Mouse (Mus musculus) MEL (cell line): Measurements from ENCODE around the gene Mov10l1. TPM values are rescaled to one million over a fixed set of nuclear protein-coding genes. Genes with fewer than 3 reads are reported as not detected.

ENCODE experiments used
- DNase-seq: peaks from one replicate; pipeline ENCODE4 v3.0.0; 2011; ENCODE audit warnings: low read depth, low spot score
- H3K27ac ChIP-seq: 2 replicates; pipeline ENCODE4 v1.5.1; 2012; ENCODE audit warnings: low read depth, mild to moderate bottlenecking, control low read depth, low read length, moderate library complexity; ENCODE audit not compliant: control insufficient read depth
- H3K27me3 ChIP-seq, 2 experiments: fragments of 150-350 bp in 1 of 2; sonication (generic) in 1 of 2; 2 replicates each; pipeline ENCODE4 v1.6.1; 2012; ENCODE audit warnings: low read length in 2 of 2, mild to moderate bottlenecking in 2 of 2, improper control_type of control experiment in 1 of 2, moderate library complexity in 1 of 2; ENCODE audit not compliant: insufficient read depth in 2 of 2, control insufficient read depth in 1 of 2
- H3K36me3 ChIP-seq, 2 experiments: 2 replicates each; pipeline ENCODE4 v1.6.1; 2012 to 2014; ENCODE audit warnings: low read length in 2 of 2, improper control_type of control experiment in 1 of 2, inconsistent platforms in 1 of 2, mild to moderate bottlenecking in 1 of 2; ENCODE audit not compliant: insufficient read depth in 2 of 2, control insufficient read depth in 1 of 2
- H3K4me1 ChIP-seq, 2 experiments: fragments of 150-350 bp in 1 of 2; sonication (generic) in 1 of 2; 2 replicates each; pipeline ENCODE4 v1.6.1; 2012; ENCODE audit warnings: low read length in 2 of 2, improper control_type of control experiment in 1 of 2, mild to moderate bottlenecking in 1 of 2; ENCODE audit not compliant: insufficient read depth in 2 of 2, control insufficient read depth in 1 of 2
- H3K4me3 ChIP-seq, 2 experiments: fragments of 150-350 bp in 1 of 2; sonication (generic) in 1 of 2; 2 replicates each; pipeline ENCODE4 v1.5.1; 2012; ENCODE audit warnings: low read depth in 2 of 2, low read length in 2 of 2, mild to moderate bottlenecking in 2 of 2, moderate library complexity in 2 of 2, control low read depth in 1 of 2, improper control_type of control experiment in 1 of 2; ENCODE audit not compliant: control insufficient read depth in 1 of 2, insufficient read depth in 1 of 2
- H3K79me2 ChIP-seq: 2 replicates; pipeline ENCODE4 v1.6.1; 2012; ENCODE audit warnings: mild to moderate bottlenecking, low read length, moderate library complexity; ENCODE audit not compliant: control insufficient read depth, poor library complexity, insufficient read depth
- H3K9ac ChIP-seq: 2 replicates; pipeline ENCODE4 v1.6.1; 2012; ENCODE audit warnings: low read depth, mild to moderate bottlenecking, control low read depth, low read length, moderate library complexity; ENCODE audit not compliant: control insufficient read depth, poor library complexity, severe bottlenecking
- H3K9me3 ChIP-seq: fragments of 150-350 bp; sonication (generic); replicated peaks from 2 replicates; pipeline ENCODE4 v1.6.1; 2012; ENCODE audit warnings: mild to moderate bottlenecking, low read length, improper control_type of control experiment, moderate library complexity; ENCODE audit not compliant: insufficient read depth
- BHLHE40 ChIP-seq: IDR thresholded peaks from 2 replicates; pipeline ENCODE4 v1.6.1; 2012; ENCODE audit warnings: low read depth, mild to moderate bottlenecking, inconsistent platforms, low read length, improper control_type of control experiment, borderline replicate concordance
- CHD2 ChIP-seq: IDR thresholded peaks from 2 replicates; pipeline ENCODE4 v1.6.1; 2011; ENCODE audit warnings: low read length, improper control_type of control experiment
- CTCF ChIP-seq, 3 experiments: IDR thresholded peaks in 2 of 3; conservative IDR thresholded peaks in 1 of 3; 2 replicates each; pipeline ENCODE4 v1.5.1; 2011 to 2012; ENCODE audit warnings: low read length in 3 of 3, low read depth in 2 of 3, mild to moderate bottlenecking in 2 of 3, improper control_type of control experiment in 1 of 3, inconsistent platforms in 1 of 3, mixed read lengths in 1 of 3, moderate library complexity in 1 of 3; ENCODE audit not compliant: control insufficient read depth in 1 of 3, insufficient read depth in 1 of 3, poor library complexity in 1 of 3, severe bottlenecking in 1 of 3
- E2F4 ChIP-seq: IDR thresholded peaks from 2 replicates; pipeline ENCODE4 v1.6.1; 2011; ENCODE audit warnings: low read depth, low read length, improper control_type of control experiment, borderline replicate concordance
- ELF1 ChIP-seq: IDR thresholded peaks from 2 replicates; pipeline ENCODE4 v1.6.1; 2014; ENCODE audit warnings: low read depth, mild to moderate bottlenecking, inconsistent platforms, low read length, improper control_type of control experiment, moderate library complexity
- JUND ChIP-seq: IDR thresholded peaks from 2 replicates; pipeline ENCODE4 v1.6.1; 2011; ENCODE audit warnings: low read depth, mild to moderate bottlenecking, improper control_type of control experiment, low read length
- MAFK ChIP-seq: IDR thresholded peaks from 2 replicates; pipeline ENCODE4 v1.6.1; 2011; ENCODE audit warnings: low read depth, mild to moderate bottlenecking, low read length, improper control_type of control experiment, borderline replicate concordance
- MAX ChIP-seq: IDR thresholded peaks from 2 replicates; pipeline ENCODE4 v1.6.1; 2011; ENCODE audit warnings: low read length, improper control_type of control experiment
- MAZ ChIP-seq: IDR thresholded peaks from 2 replicates; pipeline ENCODE4 v1.6.1; 2012; ENCODE audit warnings: low read depth, mild to moderate bottlenecking, inconsistent platforms, low read length, improper control_type of control experiment
- MYC ChIP-seq: IDR thresholded peaks from 2 replicates; pipeline ENCODE4 v1.6.1; 2011; ENCODE audit warnings: low read depth, mild to moderate bottlenecking, low read length, improper control_type of control experiment, moderate library complexity
- NRF1 ChIP-seq: IDR thresholded peaks from 2 replicates; pipeline ENCODE4 v1.6.1; 2014; ENCODE audit warnings: low read depth, mild to moderate bottlenecking, inconsistent platforms, low read length, improper control_type of control experiment, moderate library complexity; ENCODE audit not compliant: poor library complexity, insufficient read depth, severe bottlenecking
- POLR2AphosphoS2 ChIP-seq: IDR thresholded peaks from 2 replicates; pipeline ENCODE4 v1.6.1; 2011; ENCODE audit warnings: low read length, improper control_type of control experiment
- SIN3A ChIP-seq: IDR thresholded peaks from 2 replicates; pipeline ENCODE4 v1.6.1; 2012; ENCODE audit warnings: low read length, improper control_type of control experiment, inconsistent platforms
- UBTF ChIP-seq: IDR thresholded peaks from 2 replicates; pipeline ENCODE4 v1.6.1; 2012; ENCODE audit warnings: low read depth, mild to moderate bottlenecking, inconsistent platforms, low read length, improper control_type of control experiment, moderate library complexity, borderline replicate concordance; ENCODE audit not compliant: insufficient read depth
- USF2 ChIP-seq, 2 experiments: IDR thresholded peaks; 2 replicates each; pipeline ENCODE4 v1.6.1; 2011 to 2012; ENCODE audit warnings: improper control_type of control experiment in 2 of 2, low read length in 2 of 2, borderline replicate concordance in 1 of 2, inconsistent platforms in 1 of 2, low read depth in 1 of 2, mild to moderate bottlenecking in 1 of 2; ENCODE audit not compliant: insufficient read depth in 1 of 2
- ZC3H11A ChIP-seq: IDR thresholded peaks from 2 replicates; pipeline ENCODE4 v1.6.1; 2012; ENCODE audit warnings: low read depth, mild to moderate bottlenecking, inconsistent platforms, low read length, improper control_type of control experiment
- ZKSCAN1 ChIP-seq: IDR thresholded peaks from 2 replicates; pipeline ENCODE4 v1.6.1; 2012; ENCODE audit warnings: low read depth, mild to moderate bottlenecking, inconsistent platforms, low read length, improper control_type of control experiment, moderate library complexity
- ZMIZ1 ChIP-seq: IDR thresholded peaks from 2 replicates; pipeline ENCODE4 v1.6.1; 2012; ENCODE audit warnings: low read depth, mild to moderate bottlenecking, inconsistent platforms, low read length, improper control_type of control experiment, moderate library complexity
- ZNF384 ChIP-seq: IDR thresholded peaks from 2 replicates; pipeline ENCODE4 v1.6.1; 2012; ENCODE audit warnings: low read depth, mild to moderate bottlenecking, inconsistent platforms, low read length, improper control_type of control experiment
- polyA plus RNA-seq, 2 experiments: library from polyadenylated mRNA; stranded (reverse) in 1 of 2; unstranded in 1 of 2; fragments of >175 nt in 1 of 2; fragments of >200 nt in 1 of 2; gene quantifications; 2 replicates each; pipeline versions ENCODE4 v1.2.1 to v1.2.4; 2012; ENCODE audit warnings: low replicate concordance in 2 of 2, low read depth in 1 of 2; ENCODE audit not compliant: insufficient read length in 2 of 2, insufficient read depth in 1 of 2, missing spikeins in 1 of 2
- total RNA-seq: library from RNA; depleted of rRNA; stranded (reverse); fragments of 300-350 nt; gene quantifications from 2 replicates; pipeline ENCODE4 v1.2.3, GENCODE M21; 2012

Gene Mov10l1
- total and polyA plus RNA-seq, 3 experiments: not detected

GRCm38 (mm10) chr15:89060811-89061460 lies 78.2 kb downstream of the Mov10l1 start:
- H3K27me3 ChIP-seq: peaks cover 2 to 12% of the 10 kb centered on the region in 2 experiments; a peak in 3 of 4 replicates

DNA sequence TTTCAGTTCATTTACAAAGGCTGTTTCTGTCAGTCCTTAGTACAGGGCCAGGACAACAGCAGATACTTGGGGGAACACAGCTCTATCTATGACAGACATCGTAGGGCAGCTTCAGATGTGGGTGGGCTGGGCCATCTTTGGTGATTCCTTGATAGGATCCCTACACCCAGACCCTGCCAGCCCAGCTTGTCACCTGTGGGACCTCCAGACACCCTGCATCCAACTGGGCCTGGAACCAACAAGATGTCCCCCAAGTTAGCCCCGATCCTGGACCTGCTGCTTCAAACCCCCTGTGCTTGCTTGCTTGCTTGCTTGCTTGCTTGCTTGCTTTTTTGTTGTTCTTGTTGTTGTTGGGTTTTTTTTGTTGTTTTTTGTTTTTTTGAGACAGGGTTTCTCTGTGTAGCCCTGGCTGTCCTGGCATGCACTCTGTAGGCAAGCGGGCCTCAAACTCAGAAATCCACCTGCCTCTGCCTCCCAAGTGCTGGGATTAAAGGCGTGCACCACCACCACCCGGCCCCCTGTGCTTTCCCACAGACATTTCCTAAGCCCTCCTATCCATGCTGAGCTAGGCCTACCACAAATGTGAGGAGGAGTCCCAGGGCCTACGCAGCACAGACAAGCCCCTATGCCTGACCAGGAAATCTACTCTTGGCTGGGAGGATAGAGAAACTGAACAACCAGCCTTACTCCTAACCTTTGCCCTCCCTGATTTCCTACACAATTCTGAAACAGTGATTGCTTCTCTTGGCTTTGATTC lies 79.2 kb downstream of the Mov10l1 start:
- Histone ChIP-seq H3K27ac (no peak overlapping the region), H3K4me3 (no peak overlapping the region)
- no peak for DNase-seq
- TF ChIP-seq UBTF (no peak), MAX (no peak), POLR2AphosphoS2 (no peak), ZMIZ1 (no peak), NRF1 (no peak), MYC (no peak), USF2 (IDR thresholded peaks at IDR 0.05; ENCODE audit: borderline replicate concordance in 1 of 2, insufficient read depth in 1 of 2, low read depth in 1 of 2, low read length in 2 of 2) (no peak), JUND (no peak), MAFK (no peak), ZC3H11A (no peak), CTCF (IDR thresholded peaks at IDR 0.05 in 2 of 3, conservative IDR thresholded peaks at IDR 0.05 in 1 of 3; ENCODE audit: control insufficient read depth in 1 of 3, insufficient read depth in 1 of 3, low read depth in 2 of 3, low read length in 3 of 3, poor library complexity in 1 of 3, severe bottlenecking in 1 of 3) (no peak), MAZ (no peak)
- TF ChIP-seq, all 39 proteins: peak for 0
- no peak overlapping the region for H3K9ac ChIP-seq
- H3K79me2 ChIP-seq: no peaks in the 10 kb centered on the region
- no peaks in the 10 kb centered on the region for H3K9me3 ChIP-seq
- H3K36me3 ChIP-seq: no peaks in the 10 kb centered on the region
- H3K27me3 ChIP-seq: peaks cover 2 to 12% of the 10 kb centered on the region in 2 experiments; a peak in 3 of 4 replicates
- H3K4me1 ChIP-seq: no peaks in the 10 kb centered on the region

More at GRCm38 (mm10) chr15:89060811-89061460, 78.2 kb downstream of the Mov10l1 start:
- H3K9me3 ChIP-seq: no peaks in the 10 kb centered on the region
- no peaks in the 10 kb centered on the region for H3K79me2 ChIP-seq
- H3K4me1 ChIP-seq: no peaks in the 10 kb centered on the region
- TF ChIP-seq SIN3A (no peak), ZNF384 (no peak), USF2 (IDR thresholded peaks at IDR 0.05; ENCODE audit: borderline replicate concordance in 1 of 2, insufficient read depth in 1 of 2, low read depth in 1 of 2, low read length in 2 of 2) (no peak), MYC (no peak), ZKSCAN1 (no peak), NRF1 (no peak), ELF1 (no peak), BHLHE40 (no peak), E2F4 (no peak), ZC3H11A (no peak), CHD2 (no peak)
- TF ChIP-seq, all 39 proteins: peak for 0
- H3K27ac ChIP-seq: no peak overlapping the region
- DNase-seq: no peak
- H3K9ac ChIP-seq: no peak overlapping the region
- H3K36me3 ChIP-seq: no peaks in the 10 kb centered on the region
- H3K4me3 ChIP-seq: no peak overlapping the region
